Mouse (Mus musculus): ENCODE measurements at regions not wholly inside any gene's neighbourhood (a gene's known extent, or its start where the extent isn't known, plus 50 kb on each side); places are given as distances from the start of the nearest gene placed in this dataset.

DNA sequence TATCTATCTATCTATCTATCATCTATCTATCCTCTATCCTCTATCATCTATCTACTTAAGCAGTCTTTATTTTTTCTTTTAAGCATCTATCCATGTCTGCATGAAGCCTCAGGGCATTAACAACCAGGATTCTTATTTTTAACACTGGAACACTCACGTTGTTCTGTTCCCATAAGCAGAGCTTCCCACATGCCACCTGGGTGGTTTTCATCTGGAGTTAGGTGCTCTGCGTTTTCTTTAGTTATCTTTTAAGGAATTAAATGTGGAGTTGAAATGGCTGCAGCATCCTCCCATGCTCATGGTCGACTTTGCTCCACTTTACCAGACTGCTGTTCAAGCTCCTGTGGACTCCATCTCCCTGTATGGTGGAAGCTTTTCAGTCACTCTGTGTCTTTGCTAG is 196.8 kb upstream of the Nox3 start:
- 79% methylated on average over 3 of the region's 3 CpGs for WGBS
- H3K4me3 ChIP-seq (replicated peaks; ENCODE audit: low read depth, low read length) = no peak overlapping the region
- H3K27ac ChIP-seq = no peak overlapping the region
- no peak overlapping the region for H3K4me2 ChIP-seq (ENCODE audit: low read length)
- no peak overlapping the region for H3K9ac ChIP-seq (ENCODE audit: low read depth, low read length)
- no peak for ATAC-seq (replicated peaks; ENCODE audit: low FRiP score, low read depth)
- no peaks in the 10 kb centered on the region for H3K27me3 ChIP-seq (ENCODE audit: insufficient read depth, low read length)
- no peaks in the 10 kb centered on the region for H3K4me1 ChIP-seq (replicated peaks; ENCODE audit: insufficient read depth, low read length)
- TF ChIP-seq CTCF (IDR thresholded peaks at IDR 0.05; ENCODE audit: low read depth) = no peak
- no peaks in the 10 kb centered on the region for H3K9me3 ChIP-seq (replicated peaks; ENCODE audit: low read length)
- DNase-seq (ENCODE audit: low spot score) = no peak
- no peaks in the 10 kb centered on the region for H3K36me3 ChIP-seq (ENCODE audit: insufficient read depth, low read length)

DNA sequence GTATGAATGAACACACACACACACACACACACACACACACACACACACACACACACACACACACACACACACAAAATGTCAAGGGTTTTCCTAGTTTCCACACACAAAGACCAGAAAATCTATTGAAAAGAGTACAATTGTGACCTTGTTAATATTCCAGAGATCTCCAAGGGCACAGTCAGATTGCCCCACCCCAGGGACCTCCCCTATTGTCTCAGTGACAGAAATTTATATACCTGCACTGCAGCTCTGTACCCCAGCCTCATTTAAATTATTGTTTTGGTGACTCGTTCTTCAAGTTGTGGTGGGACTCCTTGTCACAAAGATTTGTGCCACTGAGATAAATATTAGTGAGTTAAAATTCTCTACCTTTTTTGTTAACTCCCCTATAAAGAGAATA is 187.1 kb upstream of the Nox3 start:
- Histone ChIP-seq H3K4me3 (replicated peaks; ENCODE audit: low read depth, low read length) (no peak overlapping the region), H3K36me3 (ENCODE audit: insufficient read depth, low read length) (no peaks in the 10 kb centered on the region), H3K27ac (no peak overlapping the region), H3K9me3 (replicated peaks; ENCODE audit: low read length) (no peaks in the 10 kb centered on the region), H3K9ac (ENCODE audit: low read depth, low read length) (no peak overlapping the region), H3K4me2 (ENCODE audit: low read length) (no peak overlapping the region), H3K4me1 (replicated peaks; ENCODE audit: insufficient read depth, low read length) (no peaks in the 10 kb centered on the region), H3K27me3 (ENCODE audit: insufficient read depth, low read length) (no peaks in the 10 kb centered on the region)
- WGBS = 54% methylated on average over 1 of the region's 1 CpGs
- ATAC-seq (replicated peaks; ENCODE audit: low FRiP score, low read depth) (no peak), DNase-seq (ENCODE audit: low spot score) (no peak)
- TF ChIP-seq CTCF (IDR thresholded peaks at IDR 0.05; ENCODE audit: low read depth) = no peak

DNA sequence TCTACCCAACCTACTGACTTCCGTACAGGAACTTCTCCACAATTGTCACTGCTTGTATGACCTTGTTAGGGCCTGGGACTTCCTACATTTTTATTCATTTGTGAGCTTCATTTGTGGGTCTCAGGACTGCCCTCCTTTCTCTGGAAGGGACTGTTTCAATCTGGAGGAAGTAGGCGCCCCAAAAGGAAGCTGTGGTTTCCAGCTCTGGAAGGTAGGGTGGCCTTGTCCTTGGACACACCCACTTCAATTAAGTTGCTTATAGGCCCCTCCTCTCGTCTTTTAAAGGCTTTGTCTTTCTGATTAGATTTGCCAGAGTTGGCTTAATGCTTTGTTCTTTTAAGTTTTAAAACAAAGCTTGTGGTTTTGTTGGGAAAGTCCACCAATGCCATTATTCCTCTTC is 183.0 kb upstream of the Nox3 start:
- no peak for ATAC-seq (replicated peaks; ENCODE audit: low FRiP score, low read depth)
- no peak overlapping the region for H3K4me2 ChIP-seq (ENCODE audit: low read length)
- 72% methylated on average over 3 of the region's 3 CpGs for WGBS

GRCm38 (mm10) chr17:3869459-3870194 is 173.6 kb upstream of the Nox3 start:
- no peaks in the 10 kb centered on the region for H3K36me3 ChIP-seq (ENCODE audit: insufficient read depth, low read length)
- WGBS = 67% methylated on average over 4 of the region's 4 CpGs
- DNase-seq (ENCODE audit: low spot score) (no peak), ATAC-seq (replicated peaks; ENCODE audit: low FRiP score, low read depth) (no peak)
- H3K27me3 ChIP-seq (ENCODE audit: insufficient read depth, low read length) = no peaks in the 10 kb centered on the region
- H3K9ac ChIP-seq (ENCODE audit: low read depth, low read length) = no peak overlapping the region
- H3K4me1 ChIP-seq (replicated peaks; ENCODE audit: insufficient read depth, low read length) = no peaks in the 10 kb centered on the region
- no peaks in the 10 kb centered on the region for H3K9me3 ChIP-seq (replicated peaks; ENCODE audit: low read length)
- TF ChIP-seq CTCF (IDR thresholded peaks at IDR 0.05; ENCODE audit: low read depth) = no peak
- H3K4me2 ChIP-seq (ENCODE audit: low read length) = no peak overlapping the region
- no peak overlapping the region for H3K27ac ChIP-seq
- H3K4me3 ChIP-seq (replicated peaks; ENCODE audit: low read depth, low read length) = no peak overlapping the region

More for the DNA sequence above, 183.0 kb upstream of the Nox3 start:
- no peak overlapping the region for H3K4me3 ChIP-seq (replicated peaks; ENCODE audit: low read depth, low read length)
- no peak for DNase-seq (ENCODE audit: low spot score)
- H3K4me1 ChIP-seq (replicated peaks; ENCODE audit: insufficient read depth, low read length) = no peaks in the 10 kb centered on the region
- no peak overlapping the region for H3K27ac ChIP-seq
- no peaks in the 10 kb centered on the region for H3K9me3 ChIP-seq (replicated peaks; ENCODE audit: low read length)
- no peak overlapping the region for H3K9ac ChIP-seq (ENCODE audit: low read depth, low read length)
- no peaks in the 10 kb centered on the region for H3K27me3 ChIP-seq (ENCODE audit: insufficient read depth, low read length)
- H3K36me3 ChIP-seq (ENCODE audit: insufficient read depth, low read length) = no peaks in the 10 kb centered on the region
- no peak for TF ChIP-seq CTCF (IDR thresholded peaks at IDR 0.05; ENCODE audit: low read depth)

GRCm38 (mm10) chr17:3862384-3862783 is 166.3 kb upstream of the Nox3 start:
- WGBS = 27% methylated on average over 2 of the region's 2 CpGs
- Histone ChIP-seq H3K4me3 (replicated peaks; ENCODE audit: low read depth, low read length) (no peak overlapping the region), H3K27ac (no peak overlapping the region), H3K9ac (ENCODE audit: low read depth, low read length) (no peak overlapping the region), H3K4me2 (ENCODE audit: low read length) (no peak overlapping the region), H3K27me3 (ENCODE audit: insufficient read depth, low read length) (no peaks in the 10 kb centered on the region), H3K36me3 (ENCODE audit: insufficient read depth, low read length) (no peaks in the 10 kb centered on the region), H3K4me1 (replicated peaks; ENCODE audit: insufficient read depth, low read length) (no peaks in the 10 kb centered on the region), H3K9me3 (replicated peaks; ENCODE audit: low read length) (no peaks in the 10 kb centered on the region)
- DNase-seq (ENCODE audit: low spot score) = no peak
- ATAC-seq (replicated peaks; ENCODE audit: low FRiP score, low read depth) = no peak
- peak; percentile 29; the same call in 1 of the 2 replicates for TF ChIP-seq CTCF (IDR thresholded peaks at IDR 0.05; ENCODE audit: low read depth)

DNA sequence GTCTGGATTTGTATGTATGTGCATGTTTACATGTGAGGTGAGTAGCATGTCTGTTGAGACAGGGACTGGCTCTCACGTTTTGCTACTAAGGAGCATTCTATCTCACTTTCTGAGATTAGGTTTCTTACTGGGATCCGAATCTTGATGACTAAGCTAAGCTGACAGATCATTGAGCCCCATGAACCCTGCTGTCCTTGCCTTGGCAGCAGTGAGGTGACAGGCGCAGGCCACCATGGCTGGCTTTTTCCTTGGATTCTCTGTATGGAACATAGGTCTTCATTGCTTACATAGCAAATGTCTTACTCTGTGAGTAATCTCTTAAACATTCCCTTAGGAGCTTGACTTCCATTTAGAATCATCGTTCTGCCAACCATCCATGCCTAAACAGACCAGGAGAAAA is 140.3 kb upstream of the Nox3 start:
- H3K4me1 ChIP-seq (replicated peaks; ENCODE audit: insufficient read depth, low read length) = no peaks in the 10 kb centered on the region
- no peak overlapping the region for H3K9ac ChIP-seq (ENCODE audit: low read depth, low read length)
- no peaks in the 10 kb centered on the region for H3K36me3 ChIP-seq (ENCODE audit: insufficient read depth, low read length)
- ATAC-seq (replicated peaks; ENCODE audit: low FRiP score, low read depth) = no peak
- no peak for TF ChIP-seq CTCF (IDR thresholded peaks at IDR 0.05; ENCODE audit: low read depth)
- H3K4me2 ChIP-seq (ENCODE audit: low read length) = no peak overlapping the region
- WGBS = 66% methylated on average over 4 of the region's 4 CpGs
- H3K27ac ChIP-seq = no peak overlapping the region
- H3K9me3 ChIP-seq (replicated peaks; ENCODE audit: low read length) = no peaks in the 10 kb centered on the region
- H3K4me3 ChIP-seq (replicated peaks; ENCODE audit: low read depth, low read length) = no peak overlapping the region
- no peaks in the 10 kb centered on the region for H3K27me3 ChIP-seq (ENCODE audit: insufficient read depth, low read length)
- DNase-seq (ENCODE audit: low spot score) = no peak

DNA sequence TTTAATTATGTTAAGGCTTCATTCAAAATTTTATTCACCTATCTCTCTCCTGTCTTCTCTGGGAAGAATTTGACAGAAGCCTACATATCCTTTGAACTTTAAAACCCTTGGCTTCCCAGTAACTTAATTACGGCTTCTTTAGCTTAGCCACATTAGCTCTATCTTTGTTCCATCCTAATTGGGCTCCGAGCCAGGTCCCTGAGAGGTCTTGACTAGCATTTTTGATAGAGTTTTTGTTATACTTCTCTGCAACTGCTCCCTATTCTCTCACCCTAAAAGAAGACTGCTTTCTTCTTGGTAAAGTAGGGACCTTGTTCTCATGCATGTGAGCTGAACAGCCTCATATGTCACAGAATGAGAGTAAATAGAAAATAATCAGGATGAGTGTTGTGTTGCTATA is 115.1 kb upstream of the Nox3 start:
- Histone ChIP-seq H3K36me3 (ENCODE audit: insufficient read depth, low read length) (no peaks in the 10 kb centered on the region), H3K9ac (ENCODE audit: low read depth, low read length) (no peak overlapping the region), H3K27ac (no peak overlapping the region), H3K9me3 (replicated peaks; ENCODE audit: low read length) (no peaks in the 10 kb centered on the region), H3K4me1 (replicated peaks; ENCODE audit: insufficient read depth, low read length) (no peaks in the 10 kb centered on the region), H3K4me2 (ENCODE audit: low read length) (no peak overlapping the region), H3K27me3 (ENCODE audit: insufficient read depth, low read length) (no peaks in the 10 kb centered on the region), H3K4me3 (replicated peaks; ENCODE audit: low read depth, low read length) (no peak overlapping the region)
- TF ChIP-seq CTCF (IDR thresholded peaks at IDR 0.05; ENCODE audit: low read depth) = no peak
- DNase-seq (ENCODE audit: low spot score) (no peak), ATAC-seq (replicated peaks; ENCODE audit: low FRiP score, low read depth) (no peak)
- 56% methylated on average over 2 of the region's 2 CpGs for WGBS
